Mouse (Mus musculus): Measurements from ENCODE around the gene Ugt1a5.
"Not testable (repeated sequence)": the region's sequence is repeated elsewhere in the genome, so short reads cannot be mapped to it uniquely, and the experiment has no call there.

Gene Ugt1a5

GRCm38 (mm10) chr1:88225301-88225700 lies 59.5 kb downstream of the Ugt1a5 start:
- DNase-seq = not testable (repeated sequence)

- DNase-seq = no peak
Observed at GRCm38 (mm10) chr1:88225741-88226140, 59.9 kb downstream of the Ugt1a5 start.

GRCm38 (mm10) chr1:88226670-88227379 lies 61.0 kb downstream of the Ugt1a5 start, which contains the start of gene Mroh2a:
Gene Mroh2a (plus strand): TSS chr1:88226986.
- DNase-seq = no peak

- DNase-seq = no peak
Observed at GRCm38 (mm10) chr1:88227482-88227881, 61.7 kb downstream of the Ugt1a5 start.

- DNase-seq = no peak
Observed at GRCm38 (mm10) chr1:88228121-88228520, 62.3 kb downstream of the Ugt1a5 start.

- DNase-seq = no peak
Observed at GRCm38 (mm10) chr1:88229566-88229965, 63.8 kb downstream of the Ugt1a5 start.

- DNase-seq = no peak
Observed at GRCm38 (mm10) chr1:88229986-88230385, 64.2 kb downstream of the Ugt1a5 start.

- no peak for DNase-seq
Observed at GRCm38 (mm10) chr1:88230421-88230820, 64.6 kb downstream of the Ugt1a5 start.

- no peak for DNase-seq
Observed at GRCm38 (mm10) chr1:88230981-88231802, 65.4 kb downstream of the Ugt1a5 start.

- peak in 1 of 2 experiments; percentile 4 for DNase-seq
Observed at GRCm38 (mm10) chr1:88231803-88232499, 66.1 kb downstream of the Ugt1a5 start.

GRCm38 (mm10) chr1:88232664-88233380 lies 67.0 kb downstream of the Ugt1a5 start:
- peak in 1 of 2 experiments; percentile 1 for DNase-seq

GRCm38 (mm10) chr1:88233421-88234247 lies 67.8 kb downstream of the Ugt1a5 start:
- peak in 1 of 2 experiments; percentile 1 for DNase-seq

- DNase-seq = no peak
Observed at GRCm38 (mm10) chr1:88234248-88234610, 68.4 kb downstream of the Ugt1a5 start.

GRCm38 (mm10) chr1:88234646-88235045 lies 68.8 kb downstream of the Ugt1a5 start:
- no peak for DNase-seq

GRCm38 (mm10) chr1:88235046-88235893 lies 69.5 kb downstream of the Ugt1a5 start:
- no peak for DNase-seq

- no peak for DNase-seq
Observed at GRCm38 (mm10) chr1:88235894-88236415, 70.1 kb downstream of the Ugt1a5 start.

- DNase-seq = no peak
Observed at GRCm38 (mm10) chr1:88237311-88237710, 71.5 kb downstream of the Ugt1a5 start.

GRCm38 (mm10) chr1:88238771-88239170 lies 73.0 kb downstream of the Ugt1a5 start:
- no peak for DNase-seq

GRCm38 (mm10) chr1:88240072-88240471 lies 74.3 kb downstream of the Ugt1a5 start:
- no peak for DNase-seq

GRCm38 (mm10) chr1:88240579-88240978 lies 74.8 kb downstream of the Ugt1a5 start:
- DNase-seq = no peak
